32 mouse cellular contexts compared by ENCODE assay signal in the genomic region with DNA sequence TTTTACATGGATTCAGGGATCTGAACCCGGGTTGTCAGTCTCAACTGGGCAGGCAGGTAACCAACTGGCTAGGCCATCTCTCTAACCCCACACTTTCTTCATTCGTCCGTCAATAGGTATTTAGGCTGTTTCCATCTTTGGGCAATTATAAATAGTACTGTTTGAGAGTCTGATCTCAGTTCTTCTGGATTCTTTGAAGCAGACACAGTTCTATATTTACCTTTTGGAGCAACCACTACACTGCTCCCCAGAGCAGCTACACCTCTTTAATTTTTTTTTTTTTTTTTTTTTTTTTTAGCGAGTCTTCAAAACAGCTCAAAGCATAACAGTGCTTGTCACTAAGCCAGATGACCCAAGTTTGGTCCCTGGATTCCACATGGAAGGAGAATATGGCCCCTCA. TPM values are rescaled to one million over a fixed set of nuclear protein-coding genes. Genes with fewer than 3 reads are reported as not detected.
"Had no signal": no experiment of that assay in that cellular context is flagged by ENCODE, and none has a peak within 500 bp of the region (broad histone marks: within the 10 kb centered on the region; RNA-seq: fewer than 3 reads in every experiment).

No protein-coding gene starts in this region.

- H3K36me3 ChIP-seq: limb, embryonic 10.5 days; limb, embryonic 12.5 days; limb, embryonic 13.5 days; limb, embryonic 15.5 days; liver, embryonic 12.5 days; liver, embryonic 13.5 days; liver, embryonic 15.5 days; lung, embryonic 15.5 days; midbrain, embryonic 10.5 days; midbrain, embryonic 12.5 days; midbrain, embryonic 13.5 days; midbrain, embryonic 15.5 days; neural tube, embryonic 12.5 days had no signal

- H3K9ac ChIP-seq: limb, embryonic 12.5 days; limb, embryonic 13.5 days; limb, embryonic 15.5 days; liver, embryonic 12.5 days; liver, embryonic 13.5 days; liver, embryonic 14.5 days; liver, embryonic 15.5 days; liver, postnatal 0 days; lung, embryonic 14.5 days; lung, embryonic 15.5 days; midbrain, embryonic 12.5 days; midbrain, embryonic 13.5 days; midbrain, embryonic 15.5 days; neural tube, embryonic 12.5 days had no signal

- H3K9me3 ChIP-seq: limb, embryonic 10.5 days; limb, embryonic 13.5 days; limb, embryonic 15.5 days; liver, embryonic 12.5 days; liver, embryonic 13.5 days; liver, embryonic 15.5 days; lung, embryonic 15.5 days; midbrain, embryonic 10.5 days; midbrain, embryonic 13.5 days; midbrain, embryonic 15.5 days; neural tube, embryonic 12.5 days had no signal

- DNase-seq: left cerebral cortex, postnatal 4 days; liver; liver, embryonic 13.5 days; liver, postnatal 0 days; lung, adult 18-20 months; lung, adult 2 months; lung, embryonic 14.5 days; lung, postnatal 10 days; lung, postnatal 14 days; lung, postnatal 36 days; lung, postnatal 4 days; midbrain, embryonic 14.5 days had no signal

- H3K4me3 ChIP-seq: limb, embryonic 10.5 days; limb, embryonic 12.5 days; limb, embryonic 13.5 days; limb, embryonic 15.5 days; liver, embryonic 12.5 days; liver, embryonic 13.5 days; liver, embryonic 15.5 days; lung, embryonic 15.5 days; megakaryocyte, embryonic 14.5 days; midbrain, embryonic 10.5 days; midbrain, embryonic 12.5 days; midbrain, embryonic 13.5 days; midbrain, embryonic 15.5 days; myocyte; neural tube, embryonic 12.5 days had no signal

- H3K27me3 ChIP-seq: limb, embryonic 13.5 days; limb, embryonic 15.5 days; liver, embryonic 12.5 days; liver, embryonic 13.5 days; liver, embryonic 15.5 days; lung, embryonic 15.5 days; midbrain, embryonic 12.5 days; midbrain, embryonic 13.5 days; midbrain, embryonic 15.5 days; neural tube, embryonic 12.5 days had no signal

- H3K4me1 ChIP-seq: limb, embryonic 10.5 days; limb, embryonic 12.5 days; limb, embryonic 13.5 days; limb, embryonic 15.5 days; liver, embryonic 12.5 days; liver, embryonic 13.5 days; liver, embryonic 15.5 days; lung, embryonic 15.5 days; midbrain, embryonic 10.5 days; midbrain, embryonic 12.5 days; midbrain, embryonic 13.5 days; midbrain, embryonic 15.5 days; neural tube, embryonic 12.5 days had no signal

- ATAC-seq: liver, embryonic 12.5 days; liver, postnatal 0 days; lung, postnatal 0 days; midbrain, embryonic 13.5 days; midbrain, embryonic 15.5 days; midbrain, embryonic 16.5 days had no signal

- H3K27ac ChIP-seq: limb, embryonic 10.5 days; limb, embryonic 12.5 days; limb, embryonic 13.5 days; limb, embryonic 15.5 days; liver, embryonic 12.5 days; liver, embryonic 13.5 days; liver, embryonic 14.5 days; liver, embryonic 15.5 days; lung, embryonic 15.5 days; macrophage; midbrain, embryonic 10.5 days; midbrain, embryonic 12.5 days; midbrain, embryonic 13.5 days; midbrain, embryonic 15.5 days; neural tube, embryonic 12.5 days had no signal

RNA-seq across cellular contexts. Expression of a gene that starts 39.4 kb away (rescaled TPM):
- total RNA-seq: megakaryocyte-erythroid progenitor cell, adult 5-6 weeks had no signal
- polyA plus RNA-seq: midbrain, embryonic 10.5 days; myocyte; neural tube, embryonic 11.5 days had no signal
